Mouse (Mus musculus) mesoderm, embryonic 11.5 days (tissue): ENCODE measurements at regions not wholly inside any gene's neighbourhood (a gene's known extent, or its start where the extent isn't known, plus 50 kb on each side); places are given as distances from the start of the nearest gene placed in this dataset.

ENCODE experiments used
- DNase-seq: peaks from one replicate; pipeline ENCODE4 v3.0.0-alpha.2; 2012; ENCODE audit warnings: low read depth, low spot score

DNA sequence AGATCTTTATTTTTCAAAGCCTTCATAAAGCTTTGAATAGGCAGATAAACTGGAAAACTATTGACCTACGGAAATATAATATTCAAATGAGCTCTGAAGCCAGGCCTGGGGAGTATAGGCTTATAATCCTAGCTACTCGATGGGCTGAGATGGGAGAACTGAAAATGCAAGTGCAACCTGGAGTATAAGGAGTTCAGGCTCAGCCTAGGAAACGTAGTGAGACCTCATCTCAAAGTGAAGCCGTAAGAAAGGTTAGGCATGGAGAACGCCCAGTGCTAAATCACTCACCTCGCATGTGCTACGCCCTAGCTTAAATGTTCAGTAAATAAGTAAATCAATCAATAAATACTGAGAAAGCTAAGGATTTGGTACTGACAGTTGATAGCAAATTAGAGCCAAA is 432.5 kb upstream of the Ubash3b start:
- DNase-seq = no peak

DNA sequence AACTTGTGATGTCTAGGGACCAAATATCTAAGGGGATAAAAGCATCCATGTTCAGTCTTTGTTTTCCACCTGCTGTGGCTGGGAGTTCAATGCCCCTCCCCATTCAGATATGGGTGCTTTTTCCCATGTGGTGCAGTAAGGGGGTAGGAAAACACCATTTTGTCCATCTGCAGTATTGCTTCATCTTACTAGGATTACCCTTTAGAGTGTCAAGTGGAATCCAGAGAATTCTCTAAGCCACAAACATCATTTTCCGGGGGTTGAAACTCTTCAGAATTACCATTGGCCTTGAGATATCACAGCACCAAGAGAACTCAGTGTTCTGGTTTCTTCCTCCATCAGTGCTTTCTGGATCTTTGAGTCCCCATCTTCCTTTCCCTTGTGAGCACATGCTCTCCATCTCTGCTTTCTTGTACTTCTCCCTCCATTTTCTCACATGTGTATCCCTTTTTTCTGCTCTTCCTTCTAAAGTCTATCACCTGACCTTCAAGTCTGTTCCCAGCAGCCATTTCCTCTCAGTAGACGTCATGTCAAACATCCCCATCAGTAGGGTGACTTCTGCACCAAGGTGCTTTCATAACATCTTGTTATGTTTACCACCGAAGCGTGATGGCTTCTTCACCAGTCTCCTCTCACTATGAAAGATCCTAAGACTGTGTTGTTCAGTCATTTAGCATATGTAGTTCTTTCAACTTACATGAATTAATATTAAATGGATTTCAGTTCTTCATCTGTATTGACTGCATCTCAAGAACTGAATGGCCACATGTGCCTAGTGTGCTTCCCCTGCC is 431.6 kb upstream of the Ubash3b start:
- no peak for DNase-seq

DNA sequence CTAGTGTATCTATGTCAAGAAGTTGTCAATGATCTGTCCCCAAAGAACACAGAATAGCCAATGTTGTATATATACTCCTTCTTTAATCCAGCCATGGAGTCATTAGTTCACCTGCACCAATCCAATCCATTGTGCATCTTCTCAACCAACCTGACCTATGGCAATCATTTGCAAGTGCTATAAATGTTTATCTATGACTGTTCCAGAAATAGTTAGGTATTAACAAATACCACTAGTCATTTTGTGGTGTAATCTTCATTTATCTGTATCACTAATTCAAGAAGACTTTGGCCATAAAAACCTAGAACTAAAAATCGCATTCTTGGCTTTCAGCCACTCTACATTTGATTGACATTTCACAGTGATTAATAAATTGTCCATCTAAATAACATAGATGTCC is 430.6 kb upstream of the Ubash3b start:
- no peak for DNase-seq

DNA sequence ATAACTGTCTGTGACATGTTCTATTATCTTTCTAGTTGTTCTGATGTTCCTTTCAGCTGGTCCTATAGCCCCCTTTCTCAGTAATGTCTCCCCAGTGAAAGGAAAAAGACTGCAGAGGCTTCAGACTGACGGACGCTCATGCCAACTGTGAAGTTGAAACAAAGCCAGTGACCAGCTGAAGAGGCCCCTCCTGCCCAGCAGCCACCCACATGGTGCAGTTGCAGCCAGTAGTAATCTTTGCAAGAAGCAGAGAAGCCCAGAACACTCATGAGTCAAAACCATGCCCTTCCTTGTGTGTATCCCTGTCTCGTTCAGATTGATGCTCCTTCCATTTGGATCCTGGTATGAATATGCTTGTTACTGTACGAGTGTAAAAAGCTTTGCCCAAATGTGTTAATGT is 428.7 kb upstream of the Ubash3b start:
- DNase-seq = no peak

DNA sequence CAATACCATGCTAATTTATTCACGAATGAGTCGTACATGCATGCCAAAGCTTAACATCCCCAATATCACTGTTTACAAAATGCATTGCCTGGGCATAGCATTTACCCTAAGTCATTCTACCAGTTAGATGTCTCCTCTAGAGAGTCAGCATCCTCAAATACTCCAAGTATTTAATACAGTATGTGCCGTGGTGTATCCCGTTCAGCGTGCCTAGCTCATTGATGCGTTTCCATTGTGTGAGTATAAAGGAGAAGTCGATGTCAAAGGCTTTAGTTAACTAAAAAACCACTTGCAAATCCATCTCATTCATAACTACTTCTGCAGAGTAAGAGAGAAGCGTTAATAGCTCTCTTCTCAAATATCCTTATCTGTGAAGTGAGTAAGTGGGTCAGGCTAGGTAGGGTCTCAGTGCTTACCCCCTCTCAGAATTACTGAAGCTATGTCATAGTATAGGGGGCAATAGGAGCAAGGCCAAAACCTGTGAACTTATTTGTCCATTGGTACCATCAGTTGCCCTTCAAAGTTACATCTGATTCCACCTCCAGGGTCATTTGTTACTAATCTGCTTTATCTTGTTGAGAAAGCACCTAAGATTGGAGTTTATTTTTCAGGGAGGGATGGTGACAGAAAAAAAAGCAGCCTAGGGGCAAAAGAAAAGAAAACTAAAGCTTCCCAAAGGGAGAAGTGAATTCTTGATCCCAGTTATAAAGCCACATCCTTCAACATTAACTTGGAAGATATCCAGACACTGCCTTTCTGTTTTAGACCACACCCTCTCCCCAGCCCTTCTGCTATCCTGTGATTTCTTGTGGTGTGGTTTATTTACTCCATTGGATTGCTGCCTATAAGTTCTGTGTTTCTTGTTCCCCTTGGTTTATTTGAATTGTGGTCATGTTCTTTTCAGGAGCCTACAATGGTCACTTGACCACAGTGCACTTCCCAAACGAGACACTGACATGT is 427.2 kb upstream of the Ubash3b start:
- DNase-seq = no peak

DNA sequence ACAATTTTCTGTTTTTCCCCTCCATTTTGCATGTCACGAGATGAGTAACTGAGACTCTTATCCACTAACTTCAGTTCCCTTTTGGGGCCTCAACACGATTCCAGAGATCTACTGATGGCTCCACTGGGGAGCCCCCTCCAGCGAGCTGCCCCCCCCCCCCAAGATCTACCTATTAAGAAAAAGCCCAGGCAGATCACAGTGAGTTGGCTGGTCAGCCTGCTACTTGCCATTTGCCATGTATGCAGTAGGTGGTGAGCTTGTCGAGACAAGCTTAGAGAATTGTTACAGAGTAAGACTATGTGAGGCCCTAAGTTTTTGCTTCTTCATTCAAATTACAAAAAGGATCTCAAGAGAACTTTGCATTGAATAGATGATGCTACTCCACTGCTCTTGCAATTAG is 426.3 kb upstream of the Ubash3b start:
- DNase-seq = no peak

DNA sequence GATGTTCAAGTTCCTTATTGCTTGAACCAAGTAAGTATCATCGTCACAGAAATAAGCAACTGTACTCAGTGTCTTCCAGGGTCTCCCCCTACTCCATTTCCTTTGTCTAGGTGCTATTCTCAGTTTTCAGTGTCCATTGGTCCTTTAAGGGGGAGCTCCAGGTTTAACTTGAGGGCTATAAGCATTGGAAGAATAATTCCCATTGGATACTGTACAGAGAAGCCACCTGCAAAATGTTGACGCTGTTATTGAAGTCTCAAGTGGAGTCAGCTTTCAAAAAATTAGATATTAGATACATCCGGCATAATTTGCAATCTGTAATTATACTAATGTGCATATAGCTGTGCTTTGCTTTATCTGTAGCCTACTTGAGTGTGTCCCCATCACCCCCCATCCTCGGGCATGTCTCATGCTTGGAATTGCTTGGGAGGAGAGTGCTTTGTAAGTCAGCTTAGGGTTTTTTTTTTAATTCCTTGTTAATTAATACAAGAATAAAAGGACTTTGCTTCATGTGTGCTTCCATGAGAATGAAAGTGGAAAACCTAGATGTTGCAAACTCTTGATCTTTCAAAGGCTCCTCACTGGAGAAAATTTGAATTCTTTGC is 425.6 kb upstream of the Ubash3b start:
- DNase-seq = no peak

DNA sequence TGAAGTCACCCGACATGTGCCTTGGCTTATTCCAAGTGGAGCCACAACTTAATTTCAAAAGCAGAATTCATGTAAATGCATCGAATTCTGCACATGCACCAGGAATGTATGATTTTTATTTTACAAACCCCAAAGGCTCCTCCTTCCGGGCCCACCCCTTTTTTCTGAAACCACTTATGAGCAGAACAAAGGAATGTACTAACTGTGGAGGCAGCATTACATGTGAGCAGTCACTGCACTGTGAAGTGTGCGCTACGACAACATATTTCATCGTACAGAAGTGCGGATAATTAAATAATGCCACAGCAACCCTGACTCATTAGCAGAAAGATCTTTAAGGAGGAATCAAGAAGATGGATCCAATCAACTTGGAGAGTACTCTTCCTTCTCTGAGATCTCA is 424.8 kb upstream of the Ubash3b start:
- DNase-seq = no peak

DNA sequence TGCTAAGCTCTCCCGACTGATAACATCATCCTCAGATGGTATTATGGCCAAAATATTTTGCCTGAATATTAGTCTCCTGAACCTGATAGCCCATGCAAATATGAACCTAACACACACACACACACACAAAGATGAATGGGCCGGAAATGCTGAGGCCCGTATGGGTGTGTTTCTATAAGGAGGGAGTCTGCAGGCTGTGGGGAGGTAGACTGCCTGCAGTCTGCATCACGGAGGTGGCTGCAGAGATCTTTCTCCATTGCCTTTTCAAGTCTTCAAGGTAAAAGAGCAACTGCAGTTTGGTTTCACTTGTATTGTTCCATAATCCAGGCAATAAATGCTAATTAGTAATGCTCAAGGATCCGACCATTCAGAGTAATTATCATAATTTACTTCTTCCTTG is 424.3 kb upstream of the Ubash3b start:
- DNase-seq = no peak

DNA sequence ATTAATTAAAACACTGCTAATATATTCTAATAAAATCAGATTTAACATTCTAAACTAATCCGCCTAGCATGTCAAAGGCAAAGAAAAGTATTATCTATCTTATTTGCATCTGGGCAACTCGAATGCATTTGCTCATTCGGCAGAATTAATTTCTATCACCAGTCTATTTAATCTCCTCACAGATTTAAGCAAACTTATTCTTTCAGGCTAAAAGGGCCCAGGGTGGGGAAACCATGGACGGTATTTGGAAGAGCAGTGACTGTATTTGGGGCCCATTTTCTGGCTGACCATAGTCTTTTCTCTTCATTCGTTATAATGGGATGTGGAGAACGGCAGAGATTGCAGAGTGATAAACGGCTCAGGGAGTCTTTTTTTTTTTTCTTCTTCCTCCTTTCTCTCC is 423.5 kb upstream of the Ubash3b start:
- DNase-seq = no peak

DNA sequence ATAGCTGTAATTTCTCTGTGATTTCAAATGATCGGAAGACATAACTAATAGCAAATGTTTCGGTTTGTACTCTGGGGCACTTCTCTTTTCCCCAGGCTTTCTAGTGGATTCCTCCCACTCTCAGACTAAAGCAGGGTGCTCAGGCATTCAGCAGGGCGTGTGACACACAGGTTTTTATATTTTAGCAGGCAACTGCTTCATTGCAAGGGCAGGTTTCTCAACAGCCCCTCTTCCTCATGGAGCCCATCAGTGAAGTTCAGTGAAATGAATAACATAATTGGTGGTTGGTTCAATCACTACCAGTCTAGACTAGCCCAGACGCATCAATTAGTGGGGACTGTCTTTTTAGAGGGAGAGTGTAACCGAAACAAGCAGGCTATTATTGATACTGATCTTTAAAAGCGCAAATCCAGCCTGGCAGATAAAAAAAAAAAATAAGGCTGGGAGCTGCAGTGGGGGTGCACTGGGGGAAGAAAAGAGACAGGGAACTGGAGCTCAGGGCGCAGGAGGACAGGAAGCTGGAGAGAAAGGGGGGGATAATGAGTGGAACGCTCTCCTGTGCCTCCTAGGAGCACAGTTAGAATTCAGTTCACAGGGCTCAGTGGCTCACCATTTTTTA is 422.3 kb upstream of the Ubash3b start:
- peak; percentile 63 for DNase-seq

DNA sequence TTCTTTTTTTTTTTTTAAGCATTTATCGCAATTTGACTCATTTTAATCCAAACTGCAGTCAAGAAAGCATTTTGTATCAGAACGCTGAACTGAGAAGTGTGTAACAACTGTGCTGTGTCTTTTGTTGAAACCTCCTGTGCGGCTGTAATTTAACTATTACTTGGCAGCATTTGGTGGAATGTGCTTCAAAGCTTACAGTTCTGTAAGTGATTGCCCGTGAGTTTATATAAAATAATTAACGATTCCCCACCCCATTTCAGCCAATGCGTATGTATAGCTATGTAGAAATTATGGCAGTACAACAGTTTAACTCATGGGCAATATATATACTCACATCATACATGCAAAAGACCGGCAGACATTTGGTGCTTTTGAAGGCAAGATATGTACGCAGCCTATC is 421.8 kb upstream of the Ubash3b start:
- DNase-seq = no peak

DNA sequence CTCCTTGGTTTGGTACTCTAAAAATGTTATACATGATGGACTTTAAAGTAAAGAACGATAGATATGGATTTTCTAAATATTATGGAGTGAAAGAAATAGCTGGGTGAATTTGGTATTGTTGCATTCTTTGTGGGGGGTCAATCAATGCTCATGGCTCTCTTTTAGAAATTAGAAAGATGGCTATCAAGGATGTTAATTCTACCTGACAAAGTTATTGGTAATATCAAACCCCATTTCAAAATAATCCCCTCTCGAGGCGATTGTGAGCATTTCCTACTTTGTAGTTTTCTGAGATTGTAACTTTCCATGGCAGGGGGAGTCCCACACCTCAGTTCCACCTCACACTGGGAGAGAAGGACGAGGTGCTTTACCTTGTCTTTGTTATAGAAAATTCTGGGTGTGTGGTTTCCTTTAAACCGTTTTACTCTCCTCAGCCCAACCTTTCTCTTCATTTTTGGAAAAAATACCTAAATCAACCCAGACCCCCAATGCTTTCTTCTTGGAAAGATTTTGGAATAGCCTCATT is 421.3 kb upstream of the Ubash3b start:
- no peak for DNase-seq

DNA sequence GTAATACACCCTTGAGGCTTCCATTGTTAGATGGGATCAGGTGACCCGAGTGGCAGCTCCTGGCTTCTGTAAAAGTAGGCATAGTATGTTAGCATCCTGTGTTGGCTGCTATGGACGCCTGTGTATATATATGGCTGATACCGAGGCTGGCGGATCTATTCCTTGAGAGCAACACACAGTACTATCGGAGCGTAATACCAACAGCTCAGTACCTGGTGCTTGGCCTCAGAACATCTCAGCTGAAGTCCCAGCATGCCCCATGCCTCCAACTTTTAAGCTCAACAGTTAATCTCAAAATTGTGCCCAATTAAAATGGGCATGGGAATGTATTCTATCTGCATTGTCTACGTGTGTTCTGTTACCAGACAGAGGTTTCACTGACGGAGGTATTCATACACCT is 420.7 kb upstream of the Ubash3b start:
- no peak for DNase-seq

DNA sequence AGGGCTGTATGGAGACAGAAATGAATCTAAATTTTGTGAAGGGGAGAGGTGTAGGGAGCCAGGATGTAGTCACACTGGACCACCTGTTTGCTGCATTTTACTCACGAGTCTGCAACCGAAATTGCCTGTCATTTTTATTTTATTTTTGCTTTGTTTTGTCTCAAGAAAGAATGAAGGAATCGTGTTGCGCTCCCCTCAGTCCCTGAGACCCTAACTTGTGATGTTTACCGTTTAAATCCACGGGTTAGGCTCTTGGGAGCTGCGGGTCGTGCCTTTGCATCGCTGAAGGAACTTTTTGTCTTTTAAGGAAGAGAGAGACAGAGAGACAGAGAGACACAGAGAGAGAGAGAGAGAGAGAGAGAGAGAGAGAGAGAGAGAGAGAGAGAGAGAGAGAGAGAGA is 420.2 kb upstream of the Ubash3b start:
- DNase-seq = no peak

DNA sequence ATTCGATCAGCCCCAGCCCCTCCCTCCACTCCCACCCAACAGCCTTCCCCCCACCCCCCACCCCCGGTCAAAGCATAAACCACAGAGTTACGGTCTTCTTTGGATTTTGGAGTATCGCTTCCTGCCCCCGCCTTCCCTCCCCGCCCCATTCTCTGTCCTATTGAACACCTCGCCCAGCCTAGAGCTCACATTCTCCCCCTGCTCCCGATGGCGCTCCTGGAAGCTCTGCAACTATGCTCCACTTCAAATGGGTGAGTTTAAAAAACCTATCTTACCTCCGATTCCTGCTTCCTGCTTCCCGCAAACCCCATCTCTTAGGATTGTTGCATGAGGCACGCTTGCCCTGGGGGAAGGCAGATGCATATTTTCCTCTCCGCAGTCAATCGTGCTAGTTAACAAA is 419.7 kb upstream of the Ubash3b start:
- peak; percentile 62 for DNase-seq

DNA sequence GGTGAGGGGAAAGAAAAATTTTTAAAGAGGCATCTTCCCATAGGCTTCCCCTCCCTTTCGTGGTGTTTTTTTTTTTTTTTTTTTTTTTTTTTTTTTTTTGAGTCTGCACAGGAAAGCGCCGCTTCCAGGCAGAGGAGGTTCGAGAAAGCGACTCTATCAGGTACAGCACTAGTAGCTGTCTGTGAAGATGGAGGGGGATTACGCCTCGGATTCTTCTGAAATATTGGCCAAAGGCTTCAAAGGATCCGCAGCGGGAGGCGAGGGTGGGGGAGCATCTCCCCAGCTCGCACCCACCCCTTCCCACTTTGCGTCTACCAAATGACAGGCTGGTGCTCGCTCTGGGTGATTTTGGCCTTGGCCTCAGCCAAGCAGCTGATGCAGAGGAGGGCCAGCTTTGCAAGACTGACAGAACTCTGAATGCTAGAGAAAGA is 419.1 kb upstream of the Ubash3b start:
- DNase-seq = peak; percentile 83

DNA sequence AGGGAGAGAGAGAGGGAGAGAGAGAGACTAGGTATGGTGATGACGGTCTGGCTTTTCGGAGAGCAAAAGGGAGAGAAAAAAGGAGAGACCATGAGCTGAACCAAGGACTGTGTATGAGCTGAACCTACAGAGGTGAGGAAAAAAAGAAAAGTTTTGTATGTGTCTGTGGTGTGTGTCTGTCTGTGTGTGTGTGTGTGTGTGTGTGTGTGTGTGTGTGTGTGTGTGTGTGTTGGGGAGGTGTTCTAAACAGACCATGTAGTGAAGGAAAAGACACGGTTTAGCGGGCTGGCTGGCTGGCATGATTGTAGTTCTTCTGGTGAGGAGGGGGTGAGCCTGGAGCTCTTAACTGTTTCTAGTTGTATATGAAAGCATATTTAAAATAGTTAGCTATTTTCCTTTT is 418.6 kb upstream of the Ubash3b start:
- DNase-seq = no peak

DNA sequence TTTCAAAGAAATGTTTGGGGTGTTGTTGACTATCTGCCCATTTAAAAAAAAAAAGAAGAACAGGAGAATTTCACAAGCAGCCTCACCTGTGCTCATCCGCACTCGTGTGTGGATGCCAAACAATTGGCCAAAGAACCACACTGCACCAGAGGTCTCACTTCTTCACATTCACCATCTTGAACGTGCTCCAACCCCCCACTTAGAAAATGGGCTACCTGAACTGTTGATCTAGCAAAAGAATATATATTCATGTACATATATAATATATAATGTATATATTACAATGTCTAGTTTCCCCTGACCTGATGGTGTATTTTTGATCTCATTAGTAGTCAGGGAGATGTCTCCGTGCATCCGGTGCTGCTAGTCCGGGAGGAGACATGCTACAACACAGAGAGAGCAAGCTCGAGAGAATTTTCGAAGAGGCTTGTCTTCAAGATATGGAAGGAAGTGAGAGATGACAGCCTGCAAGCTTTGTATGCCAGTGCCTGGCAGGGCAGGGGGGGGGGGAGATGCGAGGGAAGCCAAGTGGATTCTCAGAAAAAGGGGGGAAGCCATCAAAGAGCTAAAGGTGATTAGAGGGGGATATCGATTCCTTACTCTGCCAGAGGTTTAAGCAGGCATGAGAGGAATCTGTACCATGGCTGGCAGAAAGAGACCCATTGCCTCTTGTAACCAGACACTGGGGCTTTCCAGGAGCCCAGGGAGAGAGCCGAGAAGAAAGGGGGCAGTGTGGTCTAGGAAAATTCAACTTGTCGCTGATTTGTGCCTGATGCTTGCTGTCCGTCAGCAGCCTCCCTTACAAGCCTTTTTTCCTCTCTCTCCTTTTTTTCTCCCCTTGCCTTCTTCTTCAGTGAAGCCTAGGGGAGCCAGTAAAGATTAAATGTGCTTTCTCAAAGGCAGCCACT is 417.9 kb upstream of the Ubash3b start:
- peak; percentile 81 for DNase-seq

DNA sequence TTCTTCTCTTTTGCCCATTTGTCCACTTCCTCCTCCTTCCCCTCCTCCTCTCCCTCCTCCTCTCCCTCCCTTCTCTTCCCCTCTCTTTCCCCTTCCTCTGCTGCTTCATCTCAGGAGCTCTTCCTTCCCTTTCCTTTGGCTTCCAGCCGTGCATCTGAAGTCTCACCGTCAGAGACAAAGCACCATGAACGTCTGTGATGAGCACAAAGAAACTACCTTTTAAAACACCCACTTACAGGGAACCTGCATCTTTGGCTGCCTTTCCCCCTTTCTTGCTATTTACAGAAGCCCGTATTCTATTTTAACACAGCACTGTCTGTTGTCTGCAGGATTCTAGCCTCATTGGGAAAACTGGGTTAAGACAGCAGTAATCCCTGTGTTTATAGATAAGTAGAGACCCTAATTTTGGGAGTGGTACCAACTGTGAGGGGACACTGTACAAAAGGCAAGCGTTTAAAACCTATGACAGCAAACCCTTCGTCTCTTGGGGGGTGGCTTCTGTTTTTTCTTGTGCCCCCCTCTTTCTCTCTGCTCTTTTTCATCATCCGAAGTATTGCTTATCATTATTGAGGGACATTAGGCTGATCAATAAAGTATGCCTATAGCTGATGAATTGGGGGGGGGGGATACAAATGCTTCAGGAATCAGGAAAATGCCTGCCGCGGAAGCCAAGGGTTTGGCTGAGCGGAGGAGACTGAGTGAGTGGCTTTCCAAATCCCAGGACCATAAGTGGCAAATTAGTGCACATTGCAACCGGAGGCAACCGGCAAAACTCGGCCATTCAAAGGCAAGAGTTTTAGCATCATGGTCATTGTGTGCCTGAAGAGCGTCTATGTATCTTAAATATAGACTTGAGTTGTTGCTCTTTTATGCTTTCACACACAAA is 417.0 kb upstream of the Ubash3b start:
- no peak for DNase-seq
